8 mouse cellular contexts compared by ENCODE assay signal in the genomic region with DNA sequence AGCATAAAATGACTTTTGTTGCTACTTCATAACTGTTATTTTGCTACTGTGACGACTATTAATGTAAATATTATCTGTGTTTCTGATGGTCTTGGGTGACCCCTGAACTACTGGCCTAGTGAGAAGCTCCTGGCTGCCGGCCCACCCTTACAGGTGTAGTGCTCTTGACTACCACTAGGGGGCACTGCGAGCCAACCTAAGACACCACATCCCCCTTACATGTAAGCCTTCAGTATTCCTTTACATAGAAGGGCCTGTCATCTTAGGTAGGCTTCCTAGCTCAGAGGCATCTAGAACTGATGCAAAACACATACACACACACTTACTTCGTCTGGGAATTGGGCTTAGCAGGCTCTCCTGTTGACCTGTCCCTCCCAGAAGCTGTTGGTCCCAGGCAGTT. TPM values are rescaled to one million over a fixed set of nuclear protein-coding genes. Genes with fewer than 3 reads are reported as not detected.
DNase-seq lines count a peak whose midpoint lies in the region; ATAC-seq and TF ChIP-seq lines count a peak whose summit lies in the region.
"Had no signal": no experiment of that assay in that cellular context is flagged by ENCODE, and none has a peak within 500 bp of the region (broad histone marks: within the 10 kb centered on the region; RNA-seq: fewer than 3 reads in every experiment).

No protein-coding gene starts in this region.

- no peak overlapping the region for H3K9ac ChIP-seq in ES-E14 (ENCODE audit: insufficient read depth, low read depth, low read length, poor library complexity, severe bottlenecking)
- no peak overlapping the region for H3K9ac ChIP-seq in embryonic facial prominence, embryonic 14.5 days (ENCODE audit: low read depth, low read length)
- no peak overlapping the region for H3K9ac ChIP-seq in heart, embryonic 13.5 days
- H3K9ac ChIP-seq: limb, embryonic 15.5 days had no signal

- no peak overlapping the region for H3K4me2 ChIP-seq in embryonic facial prominence, embryonic 14.5 days (ENCODE audit: low read depth, low read length)
- no peak overlapping the region for H3K4me2 ChIP-seq in heart, embryonic 13.5 days
- H3K4me2 ChIP-seq: limb, embryonic 15.5 days had no signal

- no peaks in the 10 kb centered on the region for H3K4me1 ChIP-seq in ES-E14 (ENCODE audit: control insufficient read depth in 2 of 2, insufficient read depth in 2 of 2, low read length in 2 of 2, poor library complexity in 1 of 2)
- H3K4me1 ChIP-seq in embryonic facial prominence, embryonic 14.5 days (ENCODE audit: control insufficient read depth, insufficient read depth, low read length), result peaks cover 20% of the 10 kb centered on the region
- peaks cover 30% of the 10 kb centered on the region for H3K4me1 ChIP-seq in heart, embryonic 13.5 days

- no peaks in the 10 kb centered on the region for H3K36me3 ChIP-seq in ES-E14 (ENCODE audit: control insufficient read depth, insufficient read depth, low read length, poor library complexity, severe bottlenecking)
- no peaks in the 10 kb centered on the region for H3K36me3 ChIP-seq in embryonic facial prominence, embryonic 14.5 days (ENCODE audit: control insufficient read depth, insufficient read depth, low read length)
- H3K36me3 ChIP-seq in heart, embryonic 13.5 days, result no peaks in the 10 kb centered on the region
- H3K36me3 ChIP-seq: limb, embryonic 15.5 days had no signal

- no peaks in the 10 kb centered on the region for H3K27me3 ChIP-seq in embryonic facial prominence, embryonic 14.5 days (replicated peaks; ENCODE audit: control insufficient read depth, insufficient read depth, low read length)
- no peaks in the 10 kb centered on the region for H3K27me3 ChIP-seq in heart, embryonic 13.5 days (replicated peaks)
- H3K27me3 ChIP-seq: limb, embryonic 15.5 days had no signal

- no peaks in the 10 kb centered on the region for H3K9me3 ChIP-seq in ES-E14 (ENCODE audit: control insufficient read depth, insufficient read depth, low read depth, low read length)
- H3K9me3 ChIP-seq in embryonic facial prominence, embryonic 14.5 days (ENCODE audit: control insufficient read depth, low read length), result no peaks in the 10 kb centered on the region
- 0 out of 2 replicates have a peak, but pooled peaks cover 4% of the 10 kb centered on the region for H3K9me3 ChIP-seq in heart, embryonic 13.5 days
- H3K9me3 ChIP-seq: limb, embryonic 15.5 days had no signal

- no peak overlapping the region for H3K27ac ChIP-seq in ES-E14 (ENCODE audit: insufficient read depth, low read depth, low read length, poor library complexity, severe bottlenecking)
- H3K27ac ChIP-seq in embryonic facial prominence, embryonic 14.5 days (replicated peaks; ENCODE audit: low read depth, low read length), result no peak overlapping the region
- peak overlapping the region; percentile 46; the same call in 1 of the 2 replicates for H3K27ac ChIP-seq in heart, embryonic 13.5 days (replicated peaks)
- H3K27ac ChIP-seq: limb, embryonic 15.5 days had no signal

- no peak overlapping the region for H3K4me3 ChIP-seq in ES-E14 (ENCODE audit: insufficient read depth in 1 of 2, low read depth in 1 of 2, low read length in 2 of 2, poor library complexity in 1 of 2, severe bottlenecking in 1 of 2)
- H3K4me3 ChIP-seq in embryonic facial prominence, embryonic 14.5 days (ENCODE audit: low read depth, low read length), result no peak overlapping the region
- no peak overlapping the region for H3K4me3 ChIP-seq in heart, embryonic 13.5 days
- H3K4me3 ChIP-seq: limb, embryonic 15.5 days had no signal

- peak; percentile 42 for ATAC-seq in embryonic facial prominence, embryonic 14.5 days (ENCODE audit: low read depth)
- no peak for ATAC-seq in heart, embryonic 13.5 days (ENCODE audit: extremely low read depth, insufficient number of reproducible peaks, low FRiP score, low TSS enrichment)

- in situ Hi-C loops in ES-E14 (cut with MboI; ENCODE audit: low sequenced_read_pairs in 2 of 2, unreplicated experiment in 2 of 2), result no loop called here

- peak; percentile 59 for DNase-seq in ES-E14 (ENCODE audit: low read depth, low spot score)
- peak; percentile 66 for DNase-seq in adrenal gland, postnatal 25 days
- DNase-seq in embryonic facial prominence, embryonic 14.5 days (ENCODE audit: low spot score), result peak; percentile 71
- DNase-seq in layer of hippocampus, adult 9-10 months (ENCODE audit: low spot score), result peak; percentile 80
- peak; percentile 63 to 83 for DNase-seq in lung, postnatal 4 days
- peak; percentile 40 for DNase-seq in right cerebral cortex, postnatal 14 days

- WGBS in embryonic facial prominence, embryonic 14.5 days, result 5% methylated on average over 4 of the region's 4 CpGs
- 4% methylated on average over 4 of the region's 4 CpGs for WGBS in heart, embryonic 13.5 days

TF ChIP-seq in ES-E14, 5 proteins besides CTCF, POLR2A, EP300 and RAD21:
- TF ChIP-seq ZC3H11A (IDR thresholded peaks at IDR 0.05; ENCODE audit: borderline replicate concordance, low read depth, low read length) (peak; percentile 64; the same call in 1 of the 2 replicates), CHD2 (IDR thresholded peaks at IDR 0.05; ENCODE audit: low read depth, low read length) (no peak)

RNA-seq across cellular contexts. Expression of a gene that starts 41.3 kb away (rescaled TPM):
- total RNA-seq in ES-E14 (2012; rRNA removed), result 17.1 and 25.5 TPM in 2 replicates
- 47.0 and 56.4 TPM in 2 replicates for total RNA-seq in adrenal gland, postnatal 25 days (2021)
- 76.8 and 80.2 TPM in 2 replicates for polyA plus RNA-seq in embryonic facial prominence, embryonic 14.5 days (2014; fragmentation: Nextera tagmentation; extraction: Ambion mirVana)
- polyA plus RNA-seq in heart, embryonic 13.5 days (2015; fragmentation: Nextera tagmentation; extraction: Ambion mirVana), result 62.5 and 72.1 TPM in 2 replicates
